Mouse (Mus musculus) c-Kit-positive CD71-positive TER-119-positive erythroid progenitor cells, embryonic 14.5 days (primary cell): ENCODE data around the gene Gc.
A peak's percentile ranks its signal among the peaks of the same experiment; 100 is the strongest.

Experiments used
- DNase-seq: peaks from one replicate; pipeline ENCODE4 v3.0.0-alpha.2; 2013; ENCODE audit warnings: low spot score

Gc gene

GRCm38 (mm10) chr5:89457554-89458062 lies at the start of gene Gc:
Gene Gc (minus strand): TSS chr5:89457898.
- DNase-seq: no peak

- DNase-seq: peak; percentile 3
Measured at GRCm38 (mm10) chr5:89500182-89500581, 42.5 kb upstream of the Gc start.

GRCm38 (mm10) chr5:89492560-89492959 lies 34.9 kb upstream of the Gc start:
- no peak for DNase-seq

- DNase-seq: no peak
Measured at GRCm38 (mm10) chr5:89470483-89470882, 12.8 kb upstream of the Gc start.

- no peak for DNase-seq
Measured at GRCm38 (mm10) chr5:89467886-89468285, 10.2 kb upstream of the Gc start.

- DNase-seq: no peak
Measured at GRCm38 (mm10) chr5:89467045-89467444, 9.3 kb upstream of the Gc start.

- no peak for DNase-seq
Measured at GRCm38 (mm10) chr5:89466275-89466674, 8.6 kb upstream of the Gc start.

GRCm38 (mm10) chr5:89461817-89462216 lies 4.1 kb upstream of the Gc start:
- no peak for DNase-seq

- DNase-seq: no peak
Measured at GRCm38 (mm10) chr5:89459591-89459990, 1.9 kb upstream of the Gc start.

- DNase-seq: no peak
Measured at GRCm38 (mm10) chr5:89458987-89459386, 1.3 kb upstream of the Gc start.

- DNase-seq: peak; percentile 1
Measured at GRCm38 (mm10) chr5:89455526-89455925, 2.2 kb downstream of the Gc start.

- no peak for DNase-seq
Measured at GRCm38 (mm10) chr5:89450798-89451197, 6.9 kb downstream of the Gc start.

GRCm38 (mm10) chr5:89449325-89449724 lies 8.4 kb downstream of the Gc start:
- no peak for DNase-seq

GRCm38 (mm10) chr5:89447978-89448377 lies 9.7 kb downstream of the Gc start:
- no peak for DNase-seq

- DNase-seq: no peak
Measured at GRCm38 (mm10) chr5:89444360-89444759, 13.3 kb downstream of the Gc start.

- DNase-seq: no peak
Measured at GRCm38 (mm10) chr5:89411536-89411935, 46.2 kb downstream of the Gc start.

GRCm38 (mm10) chr5:89407376-89408082 lies 50.2 kb downstream of the Gc start:
- no peak for DNase-seq

- DNase-seq: no peak
Measured at GRCm38 (mm10) chr5:89405132-89405531, 52.6 kb downstream of the Gc start.

- DNase-seq: no peak
Measured at GRCm38 (mm10) chr5:89390405-89390804, 67.3 kb downstream of the Gc start.

GRCm38 (mm10) chr5:89384204-89384603 lies 73.5 kb downstream of the Gc start:
- DNase-seq: no peak

- DNase-seq: no peak
Measured at GRCm38 (mm10) chr5:89381340-89381739, 76.4 kb downstream of the Gc start.

GRCm38 (mm10) chr5:89370140-89370539 lies 87.6 kb downstream of the Gc start:
- no peak for DNase-seq

GRCm38 (mm10) chr5:89368045-89368743 lies 89.5 kb downstream of the Gc start:
- DNase-seq: no peak
